Mouse (Mus musculus): ENCODE measurements around the gene Atf2. TPM values are rescaled to one million over a fixed set of nuclear protein-coding genes. Genes with fewer than 3 reads are reported as not detected.

Atf2 gene
- polyA plus RNA-seq, 1 experiment from 2014 or later: 98.5 TPM

Other genes starting within 250 kb of the Atf2 start
- 110 TPM in 2 replicates for gene Chn1, start 117.3 kb downstream of the Atf2 start, polyA plus RNA-seq (2016; fragmentation: Nextera tagmentation; extraction: Ambion mirVana)
- 801 and 870 TPM in 2 replicates for gene Atp5g3, start 18.7 kb upstream of the Atf2 start, polyA plus RNA-seq (2016; fragmentation: Nextera tagmentation; extraction: Ambion mirVana)